Mouse (Mus musculus) intestine, embryonic 14.5 days (tissue): ENCODE data around the gene Tbx21. TPM values are rescaled to one million over a fixed set of nuclear protein-coding genes. Genes with fewer than 3 reads are reported as not detected.

ENCODE experiments used
- ATAC-seq: fragments of 200-750 bp; cut with Nextera tagmentation; replicated peaks from 2 replicates; pipeline ENCODE4 v1.8.0; 2017; ENCODE audit warnings: low read depth, moderate number of reproducible peaks, moderate TSS enrichment, moderate library complexity; ENCODE audit not compliant: low FRiP score, low TSS enrichment
- DNase-seq: peaks from one replicate; pipeline ENCODE4 v3.0.0-alpha.2; 2018; ENCODE audit warnings: low spot score
- H3K27ac ChIP-seq: fragments of 300-500 bp; sonication (generic); 2 replicates; pipeline ENCODE4 v1.5.1; 2014; ENCODE audit warnings: low read depth, mild to moderate bottlenecking, control low read depth
- H3K27me3 ChIP-seq: fragments of 300-500 bp; sonication (generic); replicated peaks from 2 replicates; pipeline ENCODE4 v1.6.1; 2014; ENCODE audit warnings: low read length, control low read depth; ENCODE audit not compliant: control insufficient read depth, insufficient read depth
- H3K36me3 ChIP-seq: fragments of 300-500 bp; sonication (generic); 2 replicates; pipeline ENCODE4 v1.6.1; 2014; ENCODE audit warnings: low read length, control low read depth; ENCODE audit not compliant: control insufficient read depth, insufficient read depth
- H3K4me1 ChIP-seq: fragments of 300-500 bp; sonication (generic); replicated peaks from 2 replicates; pipeline ENCODE4 v1.6.1; 2014; ENCODE audit warnings: low read length, control low read depth, mixed read lengths; ENCODE audit not compliant: control insufficient read depth, insufficient read depth
- H3K4me2 ChIP-seq: fragments of 300-500 bp; sonication (generic); 2 replicates; pipeline ENCODE4 v1.6.1; 2014; ENCODE audit warnings: low read length
- H3K4me3 ChIP-seq: fragments of 300-500 bp; sonication (generic); 2 replicates; pipeline ENCODE4 v1.5.1; 2014; ENCODE audit warnings: low read depth, low read length, control low read depth, mixed read lengths
- H3K9ac ChIP-seq: fragments of 300-500 bp; sonication (generic); 2 replicates; pipeline ENCODE4 v1.6.1; 2014; ENCODE audit warnings: mild to moderate bottlenecking, low read length
- H3K9me3 ChIP-seq: fragments of 300-500 bp; sonication (generic); 2 replicates; pipeline ENCODE4 v1.6.1; 2016; ENCODE audit warnings: low read length, control low read depth; ENCODE audit not compliant: control insufficient read depth
- WGBS: fragments of 180-500 bp; shearing (Covaris S2); extraction: QIAGEN DNeasy Blood & Tissue Kit; methylation state at CpG from one replicate; pipeline ENCODE4 v1.1.7; 2014; 5-methylcytosine and 5-hydroxymethylcytosine counted together
- polyA plus RNA-seq: library from polyadenylated mRNA; unstranded; fragments of >200 nt; fragmentation: Nextera tagmentation; extraction: Ambion mirVana; gene quantifications from 2 replicates; pipeline ENCODE4 v1.2.1, GENCODE M21; 2014

Tbx21 gene
- polyA plus RNA-seq, 1 experiment from 2014 or later: not detected

DNA sequence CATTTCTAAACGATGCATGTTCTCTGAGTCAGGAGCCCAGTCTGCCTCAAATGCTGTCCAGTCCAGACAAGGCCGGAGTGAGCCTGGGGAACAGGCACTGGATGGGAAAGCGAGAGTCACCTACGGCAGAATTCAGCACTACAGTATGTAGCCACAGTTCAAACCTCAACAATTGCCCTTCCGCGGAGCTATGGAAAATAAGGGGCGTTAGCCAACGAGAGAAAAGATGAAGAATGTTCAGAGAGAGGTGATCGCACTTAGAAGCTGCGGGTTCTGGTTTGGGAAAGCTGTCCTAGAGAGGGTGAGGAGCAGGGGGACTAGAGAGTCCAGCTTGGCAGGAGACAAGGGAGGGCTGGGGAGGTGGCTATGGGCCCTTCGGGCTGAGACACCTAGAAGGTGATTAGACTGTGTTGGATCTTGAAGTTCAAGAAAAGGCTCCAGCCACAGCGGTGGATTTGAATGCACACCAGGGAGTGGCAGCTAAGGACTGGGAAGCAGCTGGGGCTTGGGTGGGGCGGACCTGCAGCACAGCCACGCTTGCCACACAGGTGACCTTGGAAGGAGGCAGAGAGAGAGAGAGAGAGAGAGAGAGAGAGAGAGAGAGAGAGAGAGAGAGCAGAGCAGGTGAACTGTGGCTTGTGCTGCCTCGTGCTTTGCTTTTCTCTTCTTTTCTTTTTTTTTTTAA, 30.2 kb downstream of the Tbx21 start:
- Histone ChIP-seq H3K4me1 (peaks cover 6% of the 10 kb centered on the region; the same call in 1 of the 2 replicates), H3K4me3 (no peak overlapping the region), H3K27ac (no peak overlapping the region), H3K4me2 (no peak overlapping the region), H3K9me3 (0 out of 2 replicates have a peak, but pooled peaks cover 4% of the 10 kb centered on the region), H3K9ac (no peak overlapping the region), H3K27me3 (no peaks in the 10 kb centered on the region), H3K36me3 (no peaks in the 10 kb centered on the region)
- ATAC-seq (no peak), DNase-seq (no peak)
- WGBS: 86% methylated on average over 15 of the region's 15 CpGs

DNA sequence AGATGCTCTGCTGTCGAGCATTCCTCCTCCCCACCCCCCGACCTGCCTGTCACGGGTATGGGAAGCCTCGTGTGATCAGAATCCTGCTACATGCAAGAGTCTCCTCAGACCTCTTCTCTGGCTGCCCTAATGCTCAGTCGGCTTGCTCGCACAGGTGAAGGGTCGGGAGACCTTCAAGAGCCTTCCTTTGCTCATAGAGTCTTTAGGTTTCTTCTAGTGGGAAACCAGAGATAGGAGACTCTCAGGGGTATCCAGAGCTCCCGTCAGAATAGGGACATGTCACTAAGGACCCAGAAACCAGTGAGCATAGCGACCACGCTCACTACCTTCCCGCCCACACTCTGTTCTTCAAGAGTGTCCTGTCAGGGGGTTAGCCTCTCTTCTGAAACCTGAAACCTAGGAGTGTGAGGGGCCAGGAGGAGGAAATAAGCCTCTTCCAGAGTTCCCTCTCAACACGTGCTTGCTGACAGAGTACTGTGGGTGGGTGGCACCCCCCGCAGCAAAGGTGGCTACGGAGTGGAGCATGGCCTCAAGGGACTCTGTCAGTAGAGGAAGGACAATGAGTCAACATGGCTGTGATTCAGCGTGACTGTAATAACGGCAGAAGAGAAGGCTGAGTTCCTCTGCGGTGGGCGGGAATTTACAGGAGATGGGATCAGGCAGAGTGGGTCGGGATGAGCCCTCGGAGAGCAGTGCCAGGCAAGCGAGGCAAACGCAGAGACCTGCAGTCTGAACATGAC, 31.6 kb downstream of the Tbx21 start:
- no peaks in the 10 kb centered on the region for H3K27me3 ChIP-seq
- no peak overlapping the region for H3K9ac ChIP-seq
- H3K4me1 ChIP-seq: peaks cover 6% of the 10 kb centered on the region; the same call in 1 of the 2 replicates
- DNase-seq (peak; percentile 58), ATAC-seq (no peak)
- no peaks in the 10 kb centered on the region for H3K36me3 ChIP-seq
- peak overlapping the region; percentile 31 for H3K4me2 ChIP-seq
- no peak overlapping the region for H3K4me3 ChIP-seq
- WGBS: 20% methylated on average over 22 of the region's 22 CpGs
- no peak overlapping the region for H3K27ac ChIP-seq
- H3K9me3 ChIP-seq: no peaks in the 10 kb centered on the region

- peak; percentile 57 for DNase-seq
These were observed 32.2 kb downstream of the Tbx21 start for GRCm38 (mm10) chr11:97082977-97083376.

DNA sequence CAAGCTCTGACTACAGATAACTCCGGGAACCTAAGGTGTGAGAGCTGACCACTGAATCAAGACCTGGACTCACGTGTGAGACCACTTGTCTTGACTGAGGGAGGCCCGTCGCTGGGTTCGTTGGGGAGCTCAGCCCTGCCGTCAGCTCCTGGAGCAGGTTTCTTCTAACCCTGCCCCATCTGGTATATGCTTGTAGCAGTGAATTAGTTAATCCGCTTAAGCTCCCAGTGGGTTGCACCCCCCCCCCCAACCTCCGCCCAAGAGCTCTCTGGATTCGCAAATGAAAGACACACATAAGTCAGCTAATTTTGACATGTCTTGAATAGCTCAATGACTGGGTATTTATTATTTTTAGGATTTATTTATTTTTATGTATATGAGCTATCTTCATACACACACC, 34.8 kb downstream of the Tbx21 start:
- peaks cover 6% of the 10 kb centered on the region; the same call in 1 of the 2 replicates for H3K4me1 ChIP-seq

More at GRCm38 (mm10) chr11:97082977-97083376, 32.2 kb downstream of the Tbx21 start:
- WGBS: 43% methylated on average over 11 of the region's 11 CpGs
- Histone ChIP-seq H3K9me3 (no peaks in the 10 kb centered on the region), H3K27me3 (no peaks in the 10 kb centered on the region), H3K4me1 (peaks cover 6% of the 10 kb centered on the region; the same call in 1 of the 2 replicates), H3K4me2 (no peak overlapping the region), H3K27ac (no peak overlapping the region), H3K4me3 (no peak overlapping the region), H3K9ac (no peak overlapping the region), H3K36me3 (no peaks in the 10 kb centered on the region)
- no peak for ATAC-seq

GRCm38 (mm10) chr11:97078751-97079150, 36.4 kb downstream of the Tbx21 start:
- Histone ChIP-seq H3K4me2 (no peak overlapping the region), H3K4me3 (no peak overlapping the region), H3K36me3 (no peaks in the 10 kb centered on the region), H3K4me1 (peaks cover 5% of the 10 kb centered on the region; the same call in 1 of the 2 replicates), H3K27ac (no peak overlapping the region), H3K9me3 (no peaks in the 10 kb centered on the region), H3K27me3 (no peaks in the 10 kb centered on the region), H3K9ac (no peak overlapping the region)
- no peak for ATAC-seq
- DNase-seq: peak; percentile 74
- WGBS: 52% methylated on average over 4 of the region's 4 CpGs

More for the DNA sequence above, 34.8 kb downstream of the Tbx21 start:
- WGBS: 40% methylated on average over 9 of the region's 9 CpGs
- Histone ChIP-seq H3K36me3 (no peaks in the 10 kb centered on the region), H3K9ac (no peak overlapping the region), H3K4me3 (no peak overlapping the region), H3K27ac (no peak overlapping the region), H3K27me3 (no peaks in the 10 kb centered on the region), H3K4me2 (no peak overlapping the region), H3K9me3 (no peaks in the 10 kb centered on the region)
- DNase-seq: no peak
- ATAC-seq: no peak

- no peak overlapping the region for H3K9ac ChIP-seq
- no peak for ATAC-seq
- H3K4me2 ChIP-seq: no peak overlapping the region
- H3K27me3 ChIP-seq: no peaks in the 10 kb centered on the region
- no peaks in the 10 kb centered on the region for H3K9me3 ChIP-seq
- H3K27ac ChIP-seq: no peak overlapping the region
- H3K36me3 ChIP-seq: no peaks in the 10 kb centered on the region
- 71% methylated on average over 8 of the region's 8 CpGs for WGBS
- no peaks in the 10 kb centered on the region for H3K4me1 ChIP-seq
- H3K4me3 ChIP-seq: no peak overlapping the region
- no peak for DNase-seq
These were observed 40.9 kb downstream of the Tbx21 start for GRCm38 (mm10) chr11:97074235-97074634.

GRCm38 (mm10) chr11:97072533-97072932, 42.6 kb downstream of the Tbx21 start:
- H3K27me3 ChIP-seq: no peaks in the 10 kb centered on the region
- H3K4me2 ChIP-seq: no peak overlapping the region
- 0 out of 2 replicates have a peak, but pooled peaks have one; percentile 34 for ATAC-seq
- no peak overlapping the region for H3K9ac ChIP-seq
- DNase-seq: peak; percentile 79
- H3K4me3 ChIP-seq: no peak overlapping the region
- WGBS: 27% methylated on average over 3 of the region's 3 CpGs
- no peaks in the 10 kb centered on the region for H3K9me3 ChIP-seq
- no peaks in the 10 kb centered on the region for H3K4me1 ChIP-seq
- peaks cover 6% of the 10 kb centered on the region; the same call in 1 of the 2 replicates for H3K36me3 ChIP-seq
- H3K27ac ChIP-seq: no peak overlapping the region

- peaks cover 14% of the 10 kb centered on the region; the same call in 1 of the 2 replicates for H3K36me3 ChIP-seq
- H3K27me3 ChIP-seq: no peaks in the 10 kb centered on the region
- DNase-seq (no peak), ATAC-seq (no peak)
- 43% methylated on average over 1 of the region's 1 CpGs for WGBS
- H3K9ac ChIP-seq: no peak overlapping the region
- H3K4me1 ChIP-seq: no peaks in the 10 kb centered on the region
- H3K27ac ChIP-seq: no peak overlapping the region
- no peaks in the 10 kb centered on the region for H3K9me3 ChIP-seq
- no peak overlapping the region for H3K4me3 ChIP-seq
- no peak overlapping the region for H3K4me2 ChIP-seq
These were observed 44.0 kb downstream of the Tbx21 start for GRCm38 (mm10) chr11:97071129-97071528.
